Mouse (Mus musculus) limb, embryonic 13.5 days (tissue): ENCODE data around the gene Ciao2a. TPM values are rescaled to one million over a fixed set of nuclear protein-coding genes. Genes with fewer than 3 reads are reported as not detected.

ENCODE experiments used
- polyA plus RNA-seq: library from polyadenylated mRNA; unstranded; fragments of >200 nt; fragmentation: Nextera tagmentation; extraction: Ambion mirVana; gene quantifications from 2 replicates; pipeline ENCODE4 v1.2.1, GENCODE M21; 2015

The Ciao2a gene
- polyA plus RNA-seq, 1 experiment from 2014 or later, result 173 TPM

Other genes starting within 250 kb of the Ciao2a start
- gene Pclaf, start 236.4 kb upstream of the Ciao2a start, polyA plus RNA-seq, result 207 and 211 TPM in 2 replicates
- 39.8 and 41.1 TPM in 2 replicates for gene Trip4, start 217.8 kb upstream of the Ciao2a start, polyA plus RNA-seq
- 18.6 and 18.8 TPM in 2 replicates for gene Csnk1g1, start 217.7 kb upstream of the Ciao2a start, polyA plus RNA-seq
- gene Ppib, start 66.4 kb upstream of the Ciao2a start, polyA plus RNA-seq, result 665 and 680 TPM in 2 replicates
- gene Snx22, start 56.9 kb upstream of the Ciao2a start, polyA plus RNA-seq, result 5.0 and 5.3 TPM in 2 replicates
- gene Snx1, start within 50 bp of the Ciao2a start, polyA plus RNA-seq, result 128 and 134 TPM in 2 replicates
- gene Dapk2, start 31.6 kb downstream of the Ciao2a start, polyA plus RNA-seq, result 6.3 and 7.4 TPM in 2 replicates
- 23.7 and 25.8 TPM in 2 replicates for gene Herc1, start 223.8 kb downstream of the Ciao2a start, polyA plus RNA-seq